Mouse (Mus musculus): ENCODE data around the gene Olfr93. TPM values are rescaled to one million over a fixed set of nuclear protein-coding genes. Genes with fewer than 3 reads are reported as not detected.

Olfr93 gene
- polyA plus RNA-seq, 1 experiment from 2014 or later: not detected

GRCm38 (mm10) chr17:37098178-37098577, 63.1 kb downstream of the Olfr93 start, which contains the start of gene Olfr91:
Olfr91 (minus strand) TSS chr17:37098278.
- Histone ChIP-seq H3K27me3 (no peaks in the 10 kb centered on the region), H3K9me3 (no peaks in the 10 kb centered on the region), H3K4me2 (no peak within 1 kb of the TSS), H3K9ac (no peak within 1 kb of the TSS), H3K4me1 (replicated peaks) (no peaks in the 10 kb centered on the region), H3K27ac (replicated peaks) (no peak within 1 kb of the TSS), H3K4me3 (no peak within 1 kb of the TSS), H3K36me3 (no peaks in the 10 kb centered on the region)
- ATAC-seq (ENCODE audit: low read depth): no peak
- WGBS: 97% methylated on average over 1 of the region's 1 CpGs

- no peak for ATAC-seq (ENCODE audit: low read depth)
- Histone ChIP-seq H3K4me2 (no peak overlapping the region), H3K9me3 (no peaks in the 10 kb centered on the region), H3K4me1 (replicated peaks) (no peaks in the 10 kb centered on the region), H3K4me3 (no peak overlapping the region), H3K36me3 (no peaks in the 10 kb centered on the region), H3K27me3 (no peaks in the 10 kb centered on the region), H3K27ac (replicated peaks) (no peak overlapping the region), H3K9ac (no peak overlapping the region)
- WGBS: 85% methylated on average over 5 of the region's 5 CpGs
Observed at GRCm38 (mm10) chr17:37093289-37093688, 68.0 kb downstream of the Olfr93 start.

- no peaks in the 10 kb centered on the region for H3K9me3 ChIP-seq
- no peaks in the 10 kb centered on the region for H3K36me3 ChIP-seq
- no peaks in the 10 kb centered on the region for H3K4me1 ChIP-seq (replicated peaks)
- no peak for ATAC-seq (ENCODE audit: low read depth)
- WGBS: 84% methylated on average over 1 of the region's 1 CpGs
- H3K4me3 ChIP-seq: no peak overlapping the region
- no peak overlapping the region for H3K9ac ChIP-seq
- H3K27ac ChIP-seq (replicated peaks): no peak overlapping the region
- H3K4me2 ChIP-seq: no peak overlapping the region
- H3K27me3 ChIP-seq: no peaks in the 10 kb centered on the region
Observed at GRCm38 (mm10) chr17:37092198-37092597, 69.1 kb downstream of the Olfr93 start.

Other genes with a start within 250 kb of the Olfr93 start
- gene Rnf39, start 218.6 kb downstream of the Olfr93 start, polyA plus RNA-seq (2015; fragmentation: Nextera tagmentation; extraction: Ambion mirVana): 1.1 and 1.3 TPM in 2 replicates
- 181 and 191 TPM in 2 replicates for gene Ppp1r11, start 209.8 kb downstream of the Olfr93 start, polyA plus RNA-seq (2015; fragmentation: Nextera tagmentation; extraction: Ambion mirVana)
- 71.7 and 72.7 TPM in 2 replicates for gene Znrd1, start 202.9 kb downstream of the Olfr93 start, polyA plus RNA-seq (2015; fragmentation: Nextera tagmentation; extraction: Ambion mirVana)
- 5.8 and 6.4 TPM in 2 replicates for gene Znrd1as, start 202.9 kb downstream of the Olfr93 start, polyA plus RNA-seq (2015; fragmentation: Nextera tagmentation; extraction: Ambion mirVana)
- 0.31 TPM in 1 of 2 replicates, not detected in the other for gene 2410137M14Rik, start 180.3 kb downstream of the Olfr93 start, polyA plus RNA-seq (2015; fragmentation: Nextera tagmentation; extraction: Ambion mirVana)
- 1.6 and 2.3 TPM in 2 replicates for gene H2-M5, start 172.0 kb downstream of the Olfr93 start, polyA plus RNA-seq (2015; fragmentation: Nextera tagmentation; extraction: Ambion mirVana)
- gene Zfp57, start 160.3 kb downstream of the Olfr93 start, polyA plus RNA-seq (2015; fragmentation: Nextera tagmentation; extraction: Ambion mirVana): 241 and 262 TPM in 2 replicates
- 1.2 and 1.7 TPM in 2 replicates for gene Mog, start 138.1 kb downstream of the Olfr93 start, polyA plus RNA-seq (2015; fragmentation: Nextera tagmentation; extraction: Ambion mirVana)
- gene Gabbr1, start 115.5 kb downstream of the Olfr93 start, polyA plus RNA-seq (2015; fragmentation: Nextera tagmentation; extraction: Ambion mirVana): 56.2 and 57.0 TPM in 2 replicates
- not detected in 2 replicates for gene Olfr90, start 73.0 kb downstream of the Olfr93 start, polyA plus RNA-seq (2015; fragmentation: Nextera tagmentation; extraction: Ambion mirVana)
- gene Olfr91, start 63.2 kb downstream of the Olfr93 start, polyA plus RNA-seq (2015; fragmentation: Nextera tagmentation; extraction: Ambion mirVana): not detected in 2 replicates
- not detected in 2 replicates for gene Olfr92, start 41.4 kb downstream of the Olfr93 start, polyA plus RNA-seq (2015; fragmentation: Nextera tagmentation; extraction: Ambion mirVana)
- not detected in 2 replicates for gene Ubd, start 32.4 kb upstream of the Olfr93 start, polyA plus RNA-seq (2015; fragmentation: Nextera tagmentation; extraction: Ambion mirVana)
- not detected in 2 replicates for gene Olfr94, start 39.5 kb upstream of the Olfr93 start, polyA plus RNA-seq (2015; fragmentation: Nextera tagmentation; extraction: Ambion mirVana)
- not detected in 2 replicates for gene Olfr95, start 51.6 kb upstream of the Olfr93 start, polyA plus RNA-seq (2015; fragmentation: Nextera tagmentation; extraction: Ambion mirVana)
- gene Olfr96, start 58.7 kb upstream of the Olfr93 start, polyA plus RNA-seq (2015; fragmentation: Nextera tagmentation; extraction: Ambion mirVana): not detected in 2 replicates
- not detected in 2 replicates for gene Olfr97, start 75.8 kb upstream of the Olfr93 start, polyA plus RNA-seq (2015; fragmentation: Nextera tagmentation; extraction: Ambion mirVana)
- gene Olfr98, start 102.3 kb upstream of the Olfr93 start, polyA plus RNA-seq (2015; fragmentation: Nextera tagmentation; extraction: Ambion mirVana): not detected in 2 replicates
- 1.1 and 1.2 TPM in 2 replicates for gene H2-M3, start 108.7 kb upstream of the Olfr93 start, polyA plus RNA-seq (2015; fragmentation: Nextera tagmentation; extraction: Ambion mirVana)
- not detected in 2 replicates for gene Olfr99, start 122.0 kb upstream of the Olfr93 start, polyA plus RNA-seq (2015; fragmentation: Nextera tagmentation; extraction: Ambion mirVana)
- gene Olfr101, start 142.8 kb upstream of the Olfr93 start, polyA plus RNA-seq (2015; fragmentation: Nextera tagmentation; extraction: Ambion mirVana): not detected in 2 replicates
- not detected in 2 replicates for gene Olfr102, start 155.6 kb upstream of the Olfr93 start, polyA plus RNA-seq (2015; fragmentation: Nextera tagmentation; extraction: Ambion mirVana)
- gene Olfr103, start 178.2 kb upstream of the Olfr93 start, polyA plus RNA-seq (2015; fragmentation: Nextera tagmentation; extraction: Ambion mirVana): not detected in 2 replicates
- gene Olfr104-ps, start 198.1 kb upstream of the Olfr93 start, polyA plus RNA-seq (2015; fragmentation: Nextera tagmentation; extraction: Ambion mirVana): not detected in 2 replicates
- not detected in 2 replicates for gene Olfr105-ps, start 217.5 kb upstream of the Olfr93 start, polyA plus RNA-seq (2015; fragmentation: Nextera tagmentation; extraction: Ambion mirVana)
- gene Olfr106-ps, start 228.9 kb upstream of the Olfr93 start, polyA plus RNA-seq (2015; fragmentation: Nextera tagmentation; extraction: Ambion mirVana): not detected in 2 replicates
- not detected in 2 replicates for gene Olfr107, start 237.7 kb upstream of the Olfr93 start, polyA plus RNA-seq (2015; fragmentation: Nextera tagmentation; extraction: Ambion mirVana)

Measured in neural tube, embryonic 13.5 days (tissue).